Mouse (Mus musculus): ENCODE data around the gene Zbtb20. TPM values are rescaled to one million over a fixed set of nuclear protein-coding genes. Genes with fewer than 3 reads are reported as not detected.

Zbtb20 gene
- polyA plus RNA-seq, 1 experiment = 5.9 TPM

GRCm38 (mm10) chr16:43286783-43287383 lies 411.2 kb downstream of the Zbtb20 start:
- Histone ChIP-seq H3K27ac (ENCODE audit: control insufficient read depth, insufficient read depth, low read depth, low read length) (no peak overlapping the region), H3K4me3 (ENCODE audit: control insufficient read depth, low read depth, low read length) (no peak overlapping the region), H3K4me1 (ENCODE audit: control insufficient read depth, insufficient read depth, low read length) (no peaks in the 10 kb centered on the region), H3K27me3 (ENCODE audit: control insufficient read depth, insufficient read depth, low read length) (no peaks in the 10 kb centered on the region), H3K36me3 (ENCODE audit: control insufficient read depth, insufficient read depth, low read length) (no peaks in the 10 kb centered on the region)
- TF ChIP-seq POLR2A (IDR thresholded peaks at IDR 0.05; ENCODE audit: control insufficient read depth, low read depth, low read length) = no peak
- TF ChIP-seq CTCF (IDR thresholded peaks at IDR 0.05; ENCODE audit: control insufficient read depth, insufficient read depth, insufficient replicate concordance, low read depth, low read length) = no peak

DNA sequence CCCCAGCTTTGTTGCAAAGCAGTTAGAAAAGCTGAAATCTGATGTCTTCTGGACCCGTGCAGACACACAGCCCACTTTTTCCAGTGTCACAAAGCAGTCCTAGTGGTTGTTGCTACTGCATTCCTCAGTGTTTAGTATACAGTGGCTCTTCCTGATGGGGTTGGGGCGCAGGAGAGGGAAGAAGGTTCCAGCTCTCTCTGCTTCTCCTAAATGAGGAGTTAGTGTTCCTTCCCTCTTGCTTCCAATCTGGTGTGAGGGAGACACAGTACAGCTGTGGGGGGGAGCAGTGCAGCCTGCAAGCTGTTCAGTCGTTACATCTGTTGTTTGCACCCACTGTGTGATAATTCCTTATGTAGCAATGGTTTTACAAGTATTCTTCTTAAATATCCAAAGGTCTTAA lies 415.7 kb downstream of the Zbtb20 start:
- no peak overlapping the region for H3K4me3 ChIP-seq (ENCODE audit: control insufficient read depth, low read depth, low read length)
- H3K4me1 ChIP-seq (ENCODE audit: control insufficient read depth, insufficient read depth, low read length) = no peaks in the 10 kb centered on the region
- TF ChIP-seq CTCF (IDR thresholded peaks at IDR 0.05; ENCODE audit: control insufficient read depth, insufficient read depth, insufficient replicate concordance, low read depth, low read length) (no peak), POLR2A (IDR thresholded peaks at IDR 0.05; ENCODE audit: control insufficient read depth, low read depth, low read length) (no peak)
- H3K36me3 ChIP-seq (ENCODE audit: control insufficient read depth, insufficient read depth, low read length) = no peaks in the 10 kb centered on the region
- no peaks in the 10 kb centered on the region for H3K27me3 ChIP-seq (ENCODE audit: control insufficient read depth, insufficient read depth, low read length)
- no peak overlapping the region for H3K27ac ChIP-seq (ENCODE audit: control insufficient read depth, insufficient read depth, low read depth, low read length)

GRCm38 (mm10) chr16:43297953-43298596 lies 422.4 kb downstream of the Zbtb20 start:
- Histone ChIP-seq H3K27me3 (ENCODE audit: control insufficient read depth, insufficient read depth, low read length) (no peaks in the 10 kb centered on the region), H3K4me1 (ENCODE audit: control insufficient read depth, insufficient read depth, low read length) (no peaks in the 10 kb centered on the region), H3K27ac (ENCODE audit: control insufficient read depth, insufficient read depth, low read depth, low read length) (no peak overlapping the region), H3K36me3 (ENCODE audit: control insufficient read depth, insufficient read depth, low read length) (no peaks in the 10 kb centered on the region), H3K4me3 (ENCODE audit: control insufficient read depth, low read depth, low read length) (no peak overlapping the region)
- TF ChIP-seq POLR2A (IDR thresholded peaks at IDR 0.05; ENCODE audit: control insufficient read depth, low read depth, low read length) (no peak), CTCF (IDR thresholded peaks at IDR 0.05; ENCODE audit: control insufficient read depth, insufficient read depth, insufficient replicate concordance, low read depth, low read length) (no peak)

GRCm38 (mm10) chr16:43300420-43300819 lies 424.7 kb downstream of the Zbtb20 start:
- no peak for TF ChIP-seq POLR2A (IDR thresholded peaks at IDR 0.05; ENCODE audit: control insufficient read depth, low read depth, low read length)
- TF ChIP-seq CTCF (IDR thresholded peaks at IDR 0.05; ENCODE audit: control insufficient read depth, insufficient read depth, insufficient replicate concordance, low read depth, low read length) = no peak
- no peaks in the 10 kb centered on the region for H3K4me1 ChIP-seq (ENCODE audit: control insufficient read depth, insufficient read depth, low read length)
- H3K36me3 ChIP-seq (ENCODE audit: control insufficient read depth, insufficient read depth, low read length) = no peaks in the 10 kb centered on the region
- no peak overlapping the region for H3K27ac ChIP-seq (ENCODE audit: control insufficient read depth, insufficient read depth, low read depth, low read length)
- no peaks in the 10 kb centered on the region for H3K27me3 ChIP-seq (ENCODE audit: control insufficient read depth, insufficient read depth, low read length)
- no peak overlapping the region for H3K4me3 ChIP-seq (ENCODE audit: control insufficient read depth, low read depth, low read length)

- no peak overlapping the region for H3K4me3 ChIP-seq (ENCODE audit: control insufficient read depth, low read depth, low read length)
- no peak overlapping the region for H3K27ac ChIP-seq (ENCODE audit: control insufficient read depth, insufficient read depth, low read depth, low read length)
- H3K36me3 ChIP-seq (ENCODE audit: control insufficient read depth, insufficient read depth, low read length) = no peaks in the 10 kb centered on the region
- H3K27me3 ChIP-seq (ENCODE audit: control insufficient read depth, insufficient read depth, low read length) = no peaks in the 10 kb centered on the region
- no peak for TF ChIP-seq CTCF (IDR thresholded peaks at IDR 0.05; ENCODE audit: control insufficient read depth, insufficient read depth, insufficient replicate concordance, low read depth, low read length)
- TF ChIP-seq POLR2A (IDR thresholded peaks at IDR 0.05; ENCODE audit: control insufficient read depth, low read depth, low read length) = no peak
- no peaks in the 10 kb centered on the region for H3K4me1 ChIP-seq (ENCODE audit: control insufficient read depth, insufficient read depth, low read length)
Measured at GRCm38 (mm10) chr16:43302171-43302570, 426.5 kb downstream of the Zbtb20 start.

- H3K36me3 ChIP-seq (ENCODE audit: control insufficient read depth, insufficient read depth, low read length) = no peaks in the 10 kb centered on the region
- no peak overlapping the region for H3K4me3 ChIP-seq (ENCODE audit: control insufficient read depth, low read depth, low read length)
- TF ChIP-seq CTCF (IDR thresholded peaks at IDR 0.05; ENCODE audit: control insufficient read depth, insufficient read depth, insufficient replicate concordance, low read depth, low read length) (no peak), POLR2A (IDR thresholded peaks at IDR 0.05; ENCODE audit: control insufficient read depth, low read depth, low read length) (no peak)
- H3K4me1 ChIP-seq (ENCODE audit: control insufficient read depth, insufficient read depth, low read length) = no peaks in the 10 kb centered on the region
- H3K27me3 ChIP-seq (ENCODE audit: control insufficient read depth, insufficient read depth, low read length) = no peaks in the 10 kb centered on the region
- H3K27ac ChIP-seq (ENCODE audit: control insufficient read depth, insufficient read depth, low read depth, low read length) = peak overlapping the region; percentile 66
Measured at GRCm38 (mm10) chr16:43303245-43304197, 427.8 kb downstream of the Zbtb20 start.

DNA sequence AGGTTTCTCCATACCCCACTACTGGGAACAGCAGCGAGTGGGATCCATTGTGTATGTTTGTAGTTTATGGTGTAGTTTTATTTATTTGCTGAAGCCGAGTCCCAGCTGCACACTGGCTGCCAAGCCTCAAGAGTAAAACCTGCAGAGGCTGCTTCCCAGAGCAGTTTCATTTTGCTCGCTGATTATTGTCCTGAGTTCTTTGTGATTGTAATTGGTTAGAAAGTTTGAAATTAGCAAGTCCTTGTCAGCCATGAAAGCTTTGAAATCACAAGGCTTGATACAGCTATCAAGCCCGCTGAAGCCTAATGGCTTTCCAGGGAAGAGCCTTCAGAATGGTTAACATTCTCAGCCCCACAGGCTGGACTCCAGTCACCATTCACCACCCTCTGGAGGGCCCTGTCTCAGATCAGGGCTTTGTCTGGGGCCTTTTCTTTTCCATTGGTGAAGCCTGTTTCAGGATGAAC lies 434.3 kb downstream of the Zbtb20 start:
- TF ChIP-seq POLR2A (IDR thresholded peaks at IDR 0.05; ENCODE audit: control insufficient read depth, low read depth, low read length) (no peak), CTCF (IDR thresholded peaks at IDR 0.05; ENCODE audit: control insufficient read depth, insufficient read depth, insufficient replicate concordance, low read depth, low read length) (no peak)

More for the DNA sequence above, 434.3 kb downstream of the Zbtb20 start:
- no peak overlapping the region for H3K4me3 ChIP-seq (ENCODE audit: control insufficient read depth, low read depth, low read length)
- no peaks in the 10 kb centered on the region for H3K36me3 ChIP-seq (ENCODE audit: control insufficient read depth, insufficient read depth, low read length)
- no peaks in the 10 kb centered on the region for H3K27me3 ChIP-seq (ENCODE audit: control insufficient read depth, insufficient read depth, low read length)
- no peaks in the 10 kb centered on the region for H3K4me1 ChIP-seq (ENCODE audit: control insufficient read depth, insufficient read depth, low read length)
- H3K27ac ChIP-seq (ENCODE audit: control insufficient read depth, insufficient read depth, low read depth, low read length) = peak overlapping the region; percentile 39
